Mouse (Mus musculus) stomach, postnatal 0 days (tissue): ENCODE measurements at regions not wholly inside any gene's neighbourhood (a gene's known extent, or its start where the extent isn't known, plus 50 kb on each side); places are given as distances from the start of the nearest gene placed in this dataset.

Source experiments
- CTCF ChIP-seq: IDR thresholded peaks from 2 replicates; pipeline ENCODE4 v1.5.1; 2016; ENCODE audit warnings: antibody characterized with exemption, low read depth, mild to moderate bottlenecking, moderate library complexity
- EP300 ChIP-seq: optimal IDR thresholded peaks from 2 replicates; pipeline ENCODE3; 2016; ENCODE audit warnings: antibody characterized with exemption

DNA sequence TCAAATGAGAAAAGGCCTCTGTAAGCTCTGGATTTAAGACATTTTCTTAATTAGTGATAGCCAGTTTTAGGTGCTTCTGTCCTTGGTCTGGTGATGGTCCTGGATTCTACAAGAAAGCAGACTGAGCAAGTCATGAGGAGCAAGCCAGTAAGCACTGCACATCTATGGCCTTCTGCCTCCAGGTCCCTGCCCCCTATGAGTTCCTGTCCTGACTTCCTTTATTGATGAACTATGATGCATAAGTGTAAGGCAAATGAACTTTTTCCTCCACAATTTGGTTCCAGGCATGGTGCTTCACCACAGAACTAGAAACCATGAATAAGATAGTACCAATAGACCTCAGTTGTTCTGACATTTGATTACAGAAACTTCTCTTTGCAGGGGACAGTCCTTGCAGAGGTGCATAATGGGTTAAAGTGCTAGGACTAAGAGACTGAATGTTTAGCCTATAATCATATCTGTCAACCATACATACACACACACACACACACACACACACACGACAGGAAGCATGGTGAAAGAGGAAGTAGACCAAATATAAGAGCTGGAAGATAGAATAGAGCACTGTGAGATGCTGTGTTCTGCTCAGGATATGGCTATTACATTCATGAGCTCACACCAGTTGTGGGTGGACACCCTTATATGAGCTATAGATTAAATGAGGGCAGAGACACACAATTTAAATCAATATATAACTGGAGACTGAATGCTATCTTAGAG is 121.3 kb upstream of the Sec61g start:
- no peak for TF ChIP-seq EP300
- no peak for TF ChIP-seq CTCF
